Mouse (Mus musculus) cerebellum, adult 18-20 months (tissue): ENCODE measurements at regions not wholly inside any gene's neighbourhood (a gene's known extent, or its start where the extent isn't known, plus 50 kb on each side); places are given as distances from the start of the nearest gene placed in this dataset.

Source experiments
- DNase-seq, 2 experiments: peaks; one replicate each; pipeline ENCODE4 v3.0.0; 2021

DNA sequence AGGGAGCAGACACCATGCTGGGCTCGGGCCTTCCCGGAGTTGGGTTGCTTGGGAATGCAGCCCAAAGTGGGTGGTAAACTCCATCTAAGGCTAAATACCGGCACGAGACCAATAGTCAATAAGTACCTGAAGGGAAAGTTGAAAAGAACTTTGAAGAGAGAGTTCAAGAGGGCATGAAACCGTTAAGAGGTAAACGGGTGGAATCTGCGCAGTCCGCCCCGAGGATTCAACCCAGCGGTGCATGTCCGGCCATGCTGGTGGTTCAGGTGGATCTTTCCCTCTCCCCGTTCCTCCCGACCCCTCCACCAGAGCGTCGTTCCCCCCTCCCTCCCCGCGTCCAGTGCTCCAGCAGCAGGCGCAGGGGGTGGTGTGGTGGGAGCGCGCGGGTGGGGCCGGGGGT is 179.1 kb upstream of the Arhgef26 start:
- peak; percentile 69 to 73 for DNase-seq

DNA sequence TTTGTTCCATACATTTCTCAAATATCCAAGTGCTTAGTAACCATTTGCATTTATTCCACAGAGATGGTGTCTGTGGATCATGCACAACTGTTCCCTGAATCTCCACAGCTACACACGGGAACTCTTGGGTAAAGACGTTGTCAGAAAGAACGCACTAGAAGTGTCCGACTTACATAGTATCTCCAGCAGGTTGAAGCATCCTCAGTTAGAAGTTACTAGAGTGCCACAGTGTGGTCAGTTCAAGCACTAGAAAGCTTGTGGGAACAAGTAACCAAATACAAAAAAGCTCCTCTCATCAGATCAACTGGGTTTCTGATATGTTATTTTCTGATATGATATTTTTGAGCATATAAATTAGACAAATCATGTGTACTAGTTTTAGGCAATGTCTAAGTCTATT is 167.5 kb upstream of the Arhgef26 start:
- no peak for DNase-seq

DNA sequence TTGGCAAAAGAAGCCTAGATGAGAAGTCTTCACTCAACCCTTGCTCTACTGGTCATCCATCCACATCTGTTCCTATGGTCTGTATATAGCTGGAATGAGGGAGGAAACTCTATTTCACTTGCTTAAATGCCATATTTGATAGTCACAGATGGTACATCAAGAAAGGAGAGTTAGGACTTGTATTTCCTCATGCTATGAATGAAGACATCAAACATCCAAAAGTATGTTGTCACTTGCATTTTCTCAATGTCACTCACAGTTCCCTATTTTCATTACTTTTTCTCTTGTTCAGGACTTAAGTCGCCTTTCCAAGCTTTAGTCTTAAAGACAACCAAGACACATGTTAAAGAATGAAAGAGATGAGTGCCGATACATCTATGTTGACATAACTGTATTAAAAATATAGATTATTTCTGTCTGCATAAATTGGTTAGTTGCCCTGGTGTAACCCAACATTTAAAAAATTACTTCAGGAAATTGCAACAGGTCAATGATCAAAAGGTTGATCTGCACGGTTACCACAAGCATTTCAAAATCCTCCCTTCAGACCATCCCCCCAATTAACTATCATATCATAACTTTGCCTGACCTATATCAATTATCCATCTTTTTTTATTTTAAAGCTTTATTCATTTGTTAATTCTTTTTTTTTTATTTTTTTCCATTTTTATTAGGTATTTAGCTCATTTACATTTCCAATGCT is 150.2 kb upstream of the Arhgef26 start:
- no peak for DNase-seq

DNA sequence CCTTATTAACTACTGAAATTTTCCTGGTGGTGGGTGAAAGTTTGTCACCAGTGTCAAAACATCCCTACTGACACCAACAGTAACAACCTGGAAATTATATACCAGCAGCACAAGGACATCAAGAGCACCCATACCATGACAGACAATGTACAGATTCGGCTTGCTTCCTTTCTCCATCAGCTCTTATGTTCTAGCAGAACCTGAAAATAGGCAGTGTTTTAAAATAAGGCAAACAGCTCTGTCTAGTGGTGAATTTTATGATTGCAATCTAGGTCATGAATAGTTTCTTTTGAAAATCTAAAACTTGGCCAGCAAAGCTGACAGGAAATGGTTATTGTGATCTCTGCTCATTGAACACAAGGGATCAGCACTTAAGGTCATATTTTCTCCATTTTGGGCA is 145.7 kb upstream of the Arhgef26 start:
- DNase-seq, result no peak

DNA sequence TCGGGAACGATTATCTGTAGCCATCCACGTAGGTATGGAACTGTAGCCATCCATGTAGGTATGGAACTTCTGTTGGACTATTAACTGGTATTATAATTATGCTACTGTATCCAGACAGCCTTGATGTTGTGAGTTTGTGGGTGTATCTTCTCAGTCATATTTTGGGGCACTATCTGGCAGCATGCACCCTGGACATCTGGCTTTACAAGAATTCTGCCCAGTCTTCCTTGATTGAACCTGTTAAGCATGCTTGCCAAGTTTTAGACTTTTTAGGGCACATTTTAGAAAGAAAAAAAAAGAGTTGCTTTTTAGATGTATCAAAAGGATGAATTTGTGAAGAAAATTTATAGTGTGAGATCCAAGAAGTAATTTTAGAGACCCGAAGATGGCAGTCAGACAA is 143.7 kb upstream of the Arhgef26 start:
- DNase-seq, result no peak

DNA sequence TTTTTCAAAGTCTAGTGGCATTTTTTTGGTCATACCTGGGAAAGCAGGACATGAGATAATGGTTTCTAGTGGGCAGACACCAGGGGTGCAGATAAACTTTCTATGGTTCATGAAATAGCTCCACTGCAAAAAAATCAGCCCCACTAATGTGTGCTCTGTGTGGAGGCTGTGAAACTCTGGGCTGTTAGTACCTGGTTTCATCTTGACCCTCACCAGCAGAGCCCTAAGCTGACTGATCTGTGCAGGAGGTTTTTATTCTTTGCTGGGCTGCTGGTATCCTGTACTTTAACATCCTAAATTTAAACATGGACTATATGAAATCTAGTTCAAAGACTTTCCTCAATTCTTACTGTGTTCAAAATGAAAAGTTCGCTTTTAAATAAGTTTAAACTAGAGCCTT is 141.5 kb upstream of the Arhgef26 start:
- DNase-seq, result no peak

DNA sequence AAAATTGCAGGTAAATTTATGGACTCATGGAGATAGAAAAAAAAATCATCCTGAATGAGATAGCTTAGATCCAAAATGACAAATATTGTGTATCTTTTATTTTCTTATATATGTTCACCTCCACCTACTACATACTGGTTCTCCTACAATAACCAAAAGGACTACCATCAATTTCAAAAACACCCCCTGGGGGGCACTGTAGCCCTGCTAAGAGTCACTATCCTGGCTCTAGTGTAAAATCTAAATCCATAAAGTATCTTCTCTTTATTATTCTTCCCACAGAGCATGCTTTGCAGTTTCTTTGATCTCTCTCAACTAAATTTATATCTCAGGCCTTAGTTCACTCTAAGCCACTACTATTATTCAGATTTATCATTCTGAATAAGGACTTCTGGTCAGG is 122.3 kb upstream of the Arhgef26 start:
- DNase-seq, result peak; percentile 12 to 20

DNA sequence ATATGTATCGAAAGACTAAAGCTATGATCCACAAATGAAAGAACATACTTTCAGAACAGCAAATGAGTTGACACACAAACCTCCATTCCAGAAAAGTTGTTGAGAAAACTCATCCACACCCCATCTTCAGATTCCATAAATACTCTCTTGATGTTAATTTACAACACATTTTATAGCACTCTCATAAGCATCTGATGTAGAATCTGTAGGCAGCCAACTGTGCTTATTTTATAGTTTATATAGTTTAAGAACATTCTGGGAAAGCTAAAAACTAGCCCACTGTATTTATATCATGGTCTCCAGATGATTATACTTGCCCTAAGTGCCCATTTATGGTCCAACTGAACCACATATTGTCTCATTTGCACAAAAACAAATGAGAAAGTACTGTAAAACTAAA is 120.8 kb upstream of the Arhgef26 start:
- DNase-seq, result no peak

DNA sequence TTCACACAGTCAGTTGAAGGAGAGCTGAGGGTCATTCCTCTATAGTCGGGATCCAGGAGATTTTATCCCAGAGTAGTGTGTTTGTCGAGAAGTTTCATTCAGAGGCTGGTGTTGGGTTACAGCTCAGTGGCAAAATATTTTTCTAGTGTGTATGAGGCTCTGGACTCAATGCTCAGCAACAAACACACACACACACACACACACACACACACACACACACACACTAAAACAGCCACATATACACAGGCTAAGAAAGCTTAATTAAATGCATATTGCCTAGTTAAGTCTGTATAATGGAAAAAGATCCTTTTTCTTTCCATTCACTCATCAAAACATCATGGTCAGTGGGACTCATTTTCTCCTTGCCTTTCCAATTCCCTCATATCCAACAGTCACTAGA is 110.4 kb upstream of the Arhgef26 start:
- DNase-seq, result no peak

DNA sequence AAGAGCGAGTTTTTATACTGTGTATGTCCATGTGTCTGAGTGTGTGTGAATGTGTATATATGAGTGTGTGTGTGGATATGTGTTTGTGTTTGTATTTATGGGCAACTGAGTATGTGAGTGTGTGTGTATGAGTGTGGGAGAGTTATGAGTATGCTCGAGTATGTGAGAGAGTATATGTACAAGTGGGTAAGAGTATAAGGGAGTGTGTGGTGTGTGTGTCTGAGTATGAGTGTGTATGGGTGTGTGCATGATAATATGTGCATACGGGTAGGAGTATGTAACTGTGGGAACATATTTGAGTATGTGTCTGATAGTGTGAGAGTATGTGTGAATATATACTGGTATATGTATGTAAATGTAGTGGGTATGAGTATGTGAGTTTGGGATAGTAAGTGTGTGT is 110.0 kb upstream of the Arhgef26 start:
- DNase-seq, result no peak

DNA sequence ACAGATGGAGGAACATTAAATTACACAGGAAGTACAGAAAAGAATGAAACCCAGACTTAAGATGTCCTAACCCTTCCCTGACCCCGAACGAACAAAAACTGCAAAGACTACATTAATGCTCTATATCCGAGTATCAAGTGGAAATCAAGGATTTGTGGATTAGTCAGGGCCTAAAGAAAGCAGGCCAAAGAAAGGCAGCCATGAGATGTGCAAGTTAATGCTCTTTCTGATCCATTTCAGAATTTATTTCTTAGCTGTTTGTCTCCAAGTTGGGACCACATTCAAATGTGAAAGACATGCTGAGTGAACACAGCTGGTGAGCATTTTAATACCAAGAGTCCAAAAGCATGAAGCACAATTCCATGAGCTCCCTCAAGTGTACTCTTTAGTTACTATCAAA is 97.1 kb upstream of the Arhgef26 start:
- DNase-seq, result no peak

DNA sequence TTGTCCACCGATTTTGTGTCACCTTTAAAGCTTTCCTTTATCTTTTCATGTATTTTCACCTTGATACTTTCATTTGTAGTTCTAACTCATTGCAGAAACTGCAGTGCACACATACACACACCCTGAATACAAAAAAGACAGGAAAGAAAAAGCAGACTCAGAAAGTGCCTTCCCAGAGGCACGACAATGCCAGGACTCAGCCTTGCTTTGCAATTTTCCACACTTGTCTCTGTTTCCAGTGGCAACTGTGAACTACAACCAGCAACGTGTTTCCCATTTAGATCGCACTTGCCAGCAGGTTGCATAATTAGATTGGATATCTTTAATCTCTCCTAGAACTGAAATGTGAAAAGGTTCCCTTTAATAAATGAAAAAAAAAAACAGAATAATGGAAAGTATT is 66.4 kb upstream of the Arhgef26 start:
- peak in 1 of 2 experiments; percentile 2 for DNase-seq

DNA sequence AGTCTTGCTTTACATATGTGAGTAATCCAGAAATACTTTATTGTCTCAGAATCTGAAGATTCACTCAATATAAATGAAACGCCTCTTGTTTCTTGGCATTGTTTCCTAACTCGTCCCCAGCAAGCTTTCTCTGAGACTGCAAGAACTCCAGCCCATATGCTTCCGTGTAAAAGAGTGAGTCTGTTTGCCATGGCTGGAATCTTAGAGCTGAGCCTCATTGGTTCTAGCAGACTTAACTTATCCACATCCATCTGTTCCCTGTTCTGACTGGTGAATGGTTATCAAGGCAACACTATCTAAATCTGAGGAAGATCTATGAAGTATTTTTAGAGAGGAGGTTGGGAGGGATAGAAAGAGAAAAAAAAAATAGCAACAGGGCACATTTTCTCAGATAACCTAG is 59.9 kb upstream of the Arhgef26 start:
- no peak for DNase-seq

DNA sequence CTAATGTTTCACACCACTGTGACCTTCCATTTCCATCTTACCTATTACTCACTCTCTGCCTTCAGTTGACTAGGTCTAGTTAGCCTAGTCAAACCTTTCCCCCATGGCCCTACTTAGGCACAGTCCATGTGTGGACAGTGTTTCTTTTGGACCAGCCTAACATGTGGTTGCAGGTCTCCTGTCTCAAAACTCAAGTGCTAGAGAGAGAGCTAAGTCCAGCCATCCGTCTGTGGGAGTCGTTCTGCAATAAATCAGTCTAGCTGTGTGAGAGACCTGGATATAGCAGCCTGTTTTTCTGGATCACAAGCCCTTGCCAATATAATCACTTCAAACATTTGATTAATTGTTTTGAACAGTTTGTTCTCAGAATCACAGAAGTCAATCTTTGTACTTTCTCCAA is 57.2 kb upstream of the Arhgef26 start:
- DNase-seq, result no peak
